Mouse (Mus musculus) heart, embryonic 16.5 days (tissue): ENCODE measurements at regions not wholly inside any gene's neighbourhood (a gene's known extent, or its start where the extent isn't known, plus 50 kb on each side); places are given as distances from the start of the nearest gene placed in this dataset.

Experiments
- ATAC-seq: fragments of 200-750 bp; cut with Nextera tagmentation; replicated peaks from 2 replicates; pipeline ENCODE4 v1.8.0; 2017; ENCODE audit warnings: moderate number of reproducible peaks; ENCODE audit not compliant: insufficient read depth, low FRiP score; ENCODE audit errors: extremely low read depth
- H3K27ac ChIP-seq: fragments of 300-500 bp; sonication (generic); 2 replicates; pipeline ENCODE4 v1.5.1; 2014; ENCODE audit warnings: mild to moderate bottlenecking, low read length, control low read depth, moderate library complexity
- H3K27me3 ChIP-seq: fragments of 300-500 bp; sonication (generic); 2 replicates; pipeline ENCODE4 v1.6.1; 2014; ENCODE audit warnings: low read length, mixed read lengths; ENCODE audit not compliant: control insufficient read depth, insufficient read depth
- H3K36me3 ChIP-seq: fragments of 300-500 bp; sonication (generic); 2 replicates; pipeline ENCODE4 v1.6.1; 2014; ENCODE audit not compliant: control insufficient read depth, insufficient read depth
- H3K4me1 ChIP-seq: fragments of 300-500 bp; sonication (generic); 2 replicates; pipeline ENCODE4 v1.6.1; 2014; ENCODE audit warnings: low read length, mixed read lengths; ENCODE audit not compliant: control insufficient read depth, insufficient read depth
- H3K4me2 ChIP-seq: fragments of 300-500 bp; sonication (generic); 2 replicates; pipeline ENCODE4 v1.6.1; 2014; ENCODE audit warnings: low read depth, mild to moderate bottlenecking, control low read depth, low read length
- H3K4me3 ChIP-seq: fragments of 300-500 bp; sonication (generic); 2 replicates; pipeline ENCODE4 v1.5.1; 2014; ENCODE audit warnings: mild to moderate bottlenecking, control low read depth, low read length
- H3K9ac ChIP-seq: fragments of 300-500 bp; sonication (generic); 2 replicates; pipeline ENCODE4 v1.6.1; 2014; ENCODE audit warnings: low read length, control low read depth
- H3K9me3 ChIP-seq: fragments of 300-500 bp; sonication (generic); replicated peaks from 2 replicates; pipeline ENCODE4 v1.6.1; 2016; ENCODE audit warnings: low read length; ENCODE audit not compliant: control insufficient read depth
- WGBS: fragments of 180-500 bp; shearing (Covaris S2); extraction: QIAGEN DNeasy Blood & Tissue Kit; methylation state at CpG from one replicate; pipeline ENCODE4 v1.1.7; 2014; 5-methylcytosine and 5-hydroxymethylcytosine counted together

DNA sequence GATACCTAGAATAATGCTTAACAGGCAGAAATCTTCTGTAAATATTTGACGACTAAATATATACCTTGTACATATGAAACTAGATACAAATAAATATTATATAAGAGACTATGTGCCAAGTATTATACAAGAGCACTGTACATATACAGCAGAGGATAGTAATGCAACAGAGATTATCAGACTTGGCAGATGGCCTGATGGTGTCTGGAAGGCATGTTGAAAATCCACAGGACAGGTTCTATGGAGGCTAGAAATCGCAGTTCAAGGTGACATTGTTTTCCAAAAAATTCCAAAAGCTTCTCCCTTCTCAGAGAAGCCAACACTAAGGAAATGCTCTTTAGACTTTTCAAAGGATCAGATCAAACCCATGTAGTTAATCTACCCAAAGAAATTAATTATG is 126.9 kb upstream of the Mrps30 start:
- no peak overlapping the region for H3K27ac ChIP-seq
- H3K4me1 ChIP-seq: no peaks in the 10 kb centered on the region
- H3K27me3 ChIP-seq: no peaks in the 10 kb centered on the region
- H3K4me3 ChIP-seq: no peak overlapping the region
- WGBS: 72% methylated on average over 2 of the region's 2 CpGs
- H3K36me3 ChIP-seq: no peaks in the 10 kb centered on the region
- H3K9me3 ChIP-seq: no peaks in the 10 kb centered on the region
- ATAC-seq: no peak
- no peak overlapping the region for H3K4me2 ChIP-seq
- H3K9ac ChIP-seq: no peak overlapping the region

DNA sequence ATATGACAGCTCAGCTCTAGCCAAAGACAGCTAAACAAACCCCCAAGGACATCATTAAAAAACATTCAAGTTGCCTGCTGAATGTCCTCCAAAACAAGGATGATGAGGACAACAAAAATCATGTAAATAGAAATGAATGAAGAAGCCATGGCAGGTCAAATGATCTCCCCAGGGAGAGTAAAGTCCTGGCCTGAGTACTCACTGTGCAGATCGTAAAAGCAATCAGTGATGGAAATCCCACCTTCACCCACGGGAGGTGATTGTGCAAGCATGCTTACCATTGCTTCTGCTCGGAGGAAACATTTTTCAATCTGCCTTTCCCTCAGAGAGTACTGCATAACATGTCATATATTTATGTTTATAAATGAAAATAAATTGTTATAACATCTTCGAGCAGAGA is 119.1 kb upstream of the Mrps30 start:
- Histone ChIP-seq H3K4me3 (no peak overlapping the region), H3K4me2 (no peak overlapping the region), H3K4me1 (no peaks in the 10 kb centered on the region), H3K9ac (no peak overlapping the region), H3K27ac (no peak overlapping the region), H3K9me3 (no peaks in the 10 kb centered on the region), H3K36me3 (no peaks in the 10 kb centered on the region), H3K27me3 (no peaks in the 10 kb centered on the region)
- no peak for ATAC-seq
- WGBS: 65% methylated on average over 4 of the region's 4 CpGs

DNA sequence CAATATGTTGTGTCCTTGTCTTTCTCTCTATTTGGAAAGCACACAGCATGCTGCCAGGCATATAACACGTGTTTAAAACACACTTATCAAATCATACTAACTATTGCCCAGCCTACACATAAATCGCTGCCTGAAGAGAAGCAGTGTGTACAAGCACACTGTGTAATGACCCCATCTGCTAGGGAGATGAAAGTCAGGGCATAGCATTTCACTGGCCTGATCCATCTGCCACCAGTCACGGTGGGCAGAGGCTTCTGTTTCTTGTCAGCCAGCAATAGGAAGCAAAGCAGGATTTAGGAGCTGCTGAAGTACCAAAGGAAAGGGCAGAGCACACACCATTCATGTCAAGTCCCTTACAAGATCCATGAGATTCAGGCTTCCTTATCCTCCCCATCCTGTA is 103.6 kb upstream of the Mrps30 start:
- no peak for ATAC-seq
- no peak overlapping the region for H3K9ac ChIP-seq
- H3K36me3 ChIP-seq: no peaks in the 10 kb centered on the region
- 26% methylated on average over 3 of the region's 3 CpGs for WGBS
- no peaks in the 10 kb centered on the region for H3K4me1 ChIP-seq
- no peaks in the 10 kb centered on the region for H3K27me3 ChIP-seq
- no peak overlapping the region for H3K27ac ChIP-seq
- no peaks in the 10 kb centered on the region for H3K9me3 ChIP-seq
- H3K4me3 ChIP-seq: no peak overlapping the region
- no peak overlapping the region for H3K4me2 ChIP-seq

DNA sequence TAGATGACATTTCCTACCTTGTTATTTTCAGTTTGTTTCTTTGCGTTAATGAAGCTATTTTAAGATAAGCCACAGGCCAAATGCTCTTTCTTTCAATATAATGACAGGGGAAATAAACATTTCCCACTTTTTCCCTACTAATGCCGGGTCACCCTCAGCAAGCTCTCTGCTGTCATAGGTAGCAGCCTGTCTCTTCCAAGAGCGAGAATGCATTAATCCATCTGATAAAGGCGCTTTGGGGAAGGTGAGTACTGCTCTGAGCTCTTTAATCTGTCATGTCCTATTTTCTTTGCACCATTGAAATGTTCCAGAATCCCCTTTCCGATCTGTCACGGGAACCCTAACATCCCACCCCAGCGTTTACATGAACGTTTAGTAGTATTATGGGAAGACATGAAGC is 96.0 kb upstream of the Mrps30 start:
- H3K27me3 ChIP-seq: no peaks in the 10 kb centered on the region
- 21% methylated on average over 8 of the region's 8 CpGs for WGBS
- H3K4me1 ChIP-seq: 0 out of 2 replicates have a peak, but pooled peaks cover 3% of the 10 kb centered on the region
- no peak overlapping the region for H3K4me3 ChIP-seq
- no peaks in the 10 kb centered on the region for H3K36me3 ChIP-seq
- no peak overlapping the region for H3K9ac ChIP-seq
- no peaks in the 10 kb centered on the region for H3K9me3 ChIP-seq
- no peak for ATAC-seq
- peak overlapping the region; percentile 47; the same call in 1 of the 2 replicates for H3K4me2 ChIP-seq
- H3K27ac ChIP-seq: no peak overlapping the region

DNA sequence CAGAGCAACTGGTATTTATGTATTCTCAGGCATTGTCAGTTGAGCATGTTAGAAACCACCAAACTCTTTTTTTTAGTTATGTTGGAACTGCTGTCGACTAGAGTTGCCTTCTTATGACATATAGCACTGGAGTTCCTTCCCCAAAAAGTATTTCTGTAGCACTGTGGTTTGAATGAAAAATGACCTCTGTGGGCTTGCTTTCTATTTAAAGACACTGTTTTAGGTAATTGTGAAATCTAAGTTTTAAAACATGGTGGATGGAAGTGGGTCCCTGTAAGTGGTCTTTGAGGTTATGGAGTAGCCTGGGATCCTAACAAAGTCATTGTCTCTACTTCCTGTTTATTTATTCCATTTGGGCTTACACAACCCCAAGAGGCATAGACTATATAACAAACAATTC is 93.2 kb upstream of the Mrps30 start:
- no peak overlapping the region for H3K4me3 ChIP-seq

DNA sequence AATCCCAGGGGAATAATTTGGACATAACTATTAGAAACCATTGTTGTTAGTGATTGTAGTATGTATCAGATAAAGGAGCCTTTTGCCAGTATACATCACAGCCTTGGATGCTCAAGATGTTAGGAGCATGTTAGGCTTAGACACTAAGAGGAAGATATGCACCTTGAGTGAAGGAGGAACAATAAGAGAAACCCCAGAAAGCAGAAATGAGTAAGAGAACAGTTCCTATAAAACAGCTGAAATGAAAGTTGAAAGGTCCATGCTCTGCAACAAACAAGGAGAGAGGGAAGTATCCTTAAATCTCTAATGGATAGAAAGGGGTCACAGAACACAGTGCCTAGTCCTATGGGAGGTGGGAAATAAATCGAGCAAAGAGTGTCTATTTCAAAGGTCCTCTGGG is 91.4 kb upstream of the Mrps30 start:
- ATAC-seq: no peak
- Histone ChIP-seq H3K36me3 (no peaks in the 10 kb centered on the region), H3K9ac (no peak overlapping the region), H3K27me3 (no peaks in the 10 kb centered on the region), H3K27ac (no peak overlapping the region), H3K4me2 (no peak overlapping the region), H3K9me3 (no peaks in the 10 kb centered on the region), H3K4me1 (0 out of 2 replicates have a peak, but pooled peaks cover 3% of the 10 kb centered on the region), H3K4me3 (no peak overlapping the region)
- 58% methylated on average over 1 of the region's 1 CpGs for WGBS

More for the DNA sequence above, 93.2 kb upstream of the Mrps30 start:
- Histone ChIP-seq H3K9me3 (no peaks in the 10 kb centered on the region), H3K27me3 (no peaks in the 10 kb centered on the region), H3K4me1 (0 out of 2 replicates have a peak, but pooled peaks cover 3% of the 10 kb centered on the region), H3K4me2 (no peak overlapping the region), H3K27ac (no peak overlapping the region), H3K9ac (no peak overlapping the region), H3K36me3 (no peaks in the 10 kb centered on the region)
- 53% methylated on average over 1 of the region's 1 CpGs for WGBS
- no peak for ATAC-seq

DNA sequence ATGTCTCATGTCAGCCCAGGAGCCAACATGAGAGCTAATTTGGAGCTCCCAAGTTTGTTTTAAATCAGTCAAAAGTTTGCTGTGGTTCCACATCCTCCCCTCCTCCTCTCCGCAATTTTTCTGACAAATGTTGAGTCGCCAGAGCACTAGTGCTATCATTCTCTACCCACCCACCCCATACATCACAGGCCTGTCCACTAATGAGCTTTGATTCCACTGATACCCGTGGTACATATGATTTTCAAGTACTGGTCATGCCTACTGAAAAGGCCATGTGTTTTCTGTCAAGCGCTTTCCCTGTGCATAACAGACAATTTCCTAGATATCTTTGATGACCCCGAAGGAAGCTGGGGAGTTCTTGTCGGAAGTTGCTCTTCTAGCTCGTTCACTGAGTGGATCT is 85.5 kb upstream of the Mrps30 start:
- Histone ChIP-seq H3K9ac (no peak overlapping the region), H3K4me1 (no peaks in the 10 kb centered on the region), H3K36me3 (no peaks in the 10 kb centered on the region), H3K27ac (no peak overlapping the region), H3K9me3 (no peaks in the 10 kb centered on the region), H3K27me3 (no peaks in the 10 kb centered on the region), H3K4me3 (no peak overlapping the region), H3K4me2 (no peak overlapping the region)
- WGBS: 47% methylated on average over 7 of the region's 7 CpGs
- no peak for ATAC-seq

DNA sequence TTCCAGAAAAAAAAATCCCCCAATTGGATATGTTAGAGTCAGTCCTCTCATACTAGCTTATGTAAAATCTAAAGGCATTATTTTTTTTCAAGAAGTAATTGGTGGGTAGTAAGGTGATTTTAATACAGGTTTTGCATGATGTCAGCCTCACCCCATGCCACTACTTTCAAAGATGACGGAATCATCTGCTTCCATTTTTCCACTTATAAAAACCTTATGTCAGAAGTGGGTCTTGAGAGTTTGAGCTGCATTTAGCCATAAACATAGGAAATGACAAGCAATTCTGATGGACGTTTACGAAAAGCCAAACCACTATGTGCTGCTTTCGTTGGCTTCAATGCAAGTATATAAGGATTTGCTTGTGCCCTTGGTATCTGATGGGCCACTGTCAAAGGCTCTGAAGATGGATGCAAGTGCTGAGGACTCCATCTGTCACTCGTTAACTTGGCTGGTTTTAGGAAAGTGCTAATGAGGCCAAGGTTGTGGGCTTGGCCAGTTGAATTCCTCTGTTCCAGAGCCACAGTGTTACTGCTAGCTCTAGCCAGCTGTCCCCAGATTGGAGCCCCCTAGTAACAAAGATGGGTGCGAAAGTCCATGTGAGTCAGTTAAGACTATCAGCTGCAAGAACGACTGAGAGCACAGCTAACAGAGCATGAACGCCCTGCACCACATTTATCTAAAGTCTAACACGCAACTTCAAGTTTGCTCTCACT is 72.8 kb upstream of the Mrps30 start:
- H3K4me2 ChIP-seq: no peak overlapping the region
- ATAC-seq: no peak

DNA sequence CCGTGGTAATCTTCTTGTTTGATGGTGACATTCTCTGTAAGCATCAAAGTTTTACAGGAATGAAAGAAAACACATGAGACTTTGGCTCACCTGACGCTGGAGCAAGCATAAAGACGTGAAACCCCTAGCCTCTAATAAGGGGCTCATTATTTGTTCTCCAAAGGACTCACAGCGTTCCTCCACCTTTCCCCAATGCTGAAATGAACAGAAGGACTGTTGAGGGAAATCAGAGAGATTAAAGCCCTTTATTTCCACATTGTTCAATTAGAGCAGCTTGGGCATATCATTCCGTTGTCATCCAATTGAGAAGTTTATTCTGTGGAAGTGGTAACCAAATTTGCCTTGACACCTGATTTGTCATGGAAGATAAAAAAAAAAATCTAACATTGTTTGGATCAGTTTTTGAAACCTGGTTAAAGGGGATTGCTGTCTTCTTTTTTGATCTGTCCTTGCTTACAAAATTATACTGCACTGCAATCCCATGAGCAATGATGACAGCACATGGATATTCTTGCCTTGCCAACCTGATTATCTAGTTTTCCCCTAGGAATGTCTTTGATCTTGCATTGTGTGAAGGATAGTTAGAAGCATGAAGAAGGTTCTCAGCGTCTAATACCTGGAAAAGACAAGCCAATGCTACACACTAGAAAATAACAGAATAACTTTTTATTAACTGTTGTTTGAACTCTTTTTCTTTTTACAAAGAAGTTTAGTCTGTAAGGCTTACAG is 62.1 kb upstream of the Mrps30 start:
- H3K4me3 ChIP-seq: no peak overlapping the region
- ATAC-seq: no peak
- no peaks in the 10 kb centered on the region for H3K27me3 ChIP-seq
- H3K36me3 ChIP-seq: no peaks in the 10 kb centered on the region
- no peaks in the 10 kb centered on the region for H3K9me3 ChIP-seq
- WGBS: 60% methylated on average over 6 of the region's 6 CpGs
- H3K27ac ChIP-seq: no peak overlapping the region
- no peak overlapping the region for H3K4me2 ChIP-seq
- H3K9ac ChIP-seq: no peak overlapping the region
- no peaks in the 10 kb centered on the region for H3K4me1 ChIP-seq

More for the DNA sequence above, 72.8 kb upstream of the Mrps30 start:
- Histone ChIP-seq H3K27me3 (no peaks in the 10 kb centered on the region), H3K36me3 (no peaks in the 10 kb centered on the region), H3K4me3 (no peak overlapping the region), H3K9ac (no peak overlapping the region), H3K9me3 (no peaks in the 10 kb centered on the region), H3K4me1 (no peaks in the 10 kb centered on the region), H3K27ac (no peak overlapping the region)
- WGBS: 65% methylated on average over 9 of the region's 9 CpGs
